ENCODE assay signal across 8 mouse cellular contexts in genomic region chr4:65496463-65496834, GRCm38 (mm10).
DNase-seq lines count a peak whose midpoint lies in the region; ATAC-seq lines count a peak whose summit lies in the region.

No protein-coding gene starts in this region.

- DNase-seq in adrenal gland, adult 8-10 months, result peak; percentile 70
- peak; percentile 48 to 79 for DNase-seq in cerebellum, postnatal 4 days (ENCODE audit: low spot score in 2 of 2)
- peak; percentile 91 for DNase-seq in gastrocnemius, adult 18-20 months (ENCODE audit: low spot score)
- DNase-seq in layer of hippocampus, postnatal 10 days (ENCODE audit: low spot score in 2 of 2), result peak; percentile 72 to 82
- peak; percentile 95 for DNase-seq in retina, embryonic 14.5 days (ENCODE audit: low spot score)
- no peak for DNase-seq in T-cell, adult 2 months (ENCODE audit: low spot score)

- H3K27ac ChIP-seq in hindbrain, embryonic 13.5 days, result no peak overlapping the region
- no peak overlapping the region; the same call in 1 of the 2 replicates for H3K27ac ChIP-seq in lung, embryonic 16.5 days (ENCODE audit: low read length)

- no peak overlapping the region for H3K4me3 ChIP-seq in hindbrain, embryonic 13.5 days
- H3K4me3 ChIP-seq in lung, embryonic 16.5 days (ENCODE audit: low read length), result no peak overlapping the region

- H3K27me3 ChIP-seq in hindbrain, embryonic 13.5 days, result no peaks in the 10 kb centered on the region
- H3K27me3 ChIP-seq in lung, embryonic 16.5 days (ENCODE audit: control insufficient read depth, insufficient read depth, low read depth, low read length), result no peaks in the 10 kb centered on the region

- no peak overlapping the region for H3K9ac ChIP-seq in hindbrain, embryonic 13.5 days
- H3K9ac ChIP-seq in lung, embryonic 16.5 days (ENCODE audit: low read length), result no peak overlapping the region

- H3K9me3 ChIP-seq in hindbrain, embryonic 13.5 days, result no peaks in the 10 kb centered on the region
- no peaks in the 10 kb centered on the region for H3K9me3 ChIP-seq in lung, embryonic 16.5 days (ENCODE audit: control insufficient read depth, low read length)

- H3K4me1 ChIP-seq in hindbrain, embryonic 13.5 days (replicated peaks), result peaks cover 3% of the 10 kb centered on the region; the same call in 1 of the 2 replicates
- peaks cover 7% of the 10 kb centered on the region; the same call in 1 of the 2 replicates for H3K4me1 ChIP-seq in lung, embryonic 16.5 days (replicated peaks; ENCODE audit: control insufficient read depth, insufficient read depth, low read length)

- WGBS in hindbrain, embryonic 13.5 days, result 8% methylated on average over 3 of the region's 3 CpGs
- 1% methylated on average over 3 of the region's 3 CpGs for WGBS in lung, embryonic 16.5 days

- no peak overlapping the region for H3K4me2 ChIP-seq in hindbrain, embryonic 13.5 days
- H3K4me2 ChIP-seq in lung, embryonic 16.5 days (ENCODE audit: low read depth, low read length), result no peak overlapping the region

- H3K36me3 ChIP-seq in hindbrain, embryonic 13.5 days, result no peaks in the 10 kb centered on the region
- no peaks in the 10 kb centered on the region for H3K36me3 ChIP-seq in lung, embryonic 16.5 days (ENCODE audit: control insufficient read depth, insufficient read depth, low read length)

- peak; percentile 99 for ATAC-seq in hindbrain, embryonic 13.5 days (ENCODE audit: low FRiP score)
- ATAC-seq in lung, embryonic 16.5 days (ENCODE audit: low read depth), result peak; percentile 100
